Mouse (Mus musculus): Measurements from ENCODE around the gene Mrrf. TPM values are rescaled to one million over a fixed set of nuclear protein-coding genes. Genes with fewer than 3 reads are reported as not detected.

Gene Mrrf
- polyA plus RNA-seq, 1 experiment from 2014 or later, result 39.3 TPM

Other genes starting within 250 kb of the Mrrf start
- gene Ttll11, start 156.5 kb upstream of the Mrrf start, polyA plus RNA-seq (2014; fragmentation: Nextera tagmentation; extraction: Ambion mirVana), result 0.70 and 2.1 TPM in 2 replicates
- gene Ndufa8, start 87.0 kb upstream of the Mrrf start, polyA plus RNA-seq (2014; fragmentation: Nextera tagmentation; extraction: Ambion mirVana), result 200 and 206 TPM in 2 replicates
- gene Morn5, start 86.9 kb upstream of the Mrrf start, polyA plus RNA-seq (2014; fragmentation: Nextera tagmentation; extraction: Ambion mirVana), result not detected in 2 replicates
- 10.9 and 11.6 TPM in 2 replicates for gene Lhx6, start 31.0 kb upstream of the Mrrf start, polyA plus RNA-seq (2014; fragmentation: Nextera tagmentation; extraction: Ambion mirVana)
- 109 and 114 TPM in 2 replicates for gene Rbm18, start 384 bp downstream of the Mrrf start, polyA plus RNA-seq (2014; fragmentation: Nextera tagmentation; extraction: Ambion mirVana)
- gene Ptgs1, start 94.0 kb downstream of the Mrrf start, polyA plus RNA-seq (2014; fragmentation: Nextera tagmentation; extraction: Ambion mirVana), result 5.7 and 6.5 TPM in 2 replicates
- not detected in 2 replicates for gene Olfr338, start 237.1 kb downstream of the Mrrf start, polyA plus RNA-seq (2014; fragmentation: Nextera tagmentation; extraction: Ambion mirVana)